Mouse (Mus musculus) megakaryocyte, embryonic 14.5 days (primary cell): ENCODE results near the gene Il12b.

ENCODE experiments used
- FLI1 ChIP-seq: IDR thresholded peaks from 2 replicates; pipeline ENCODE4 v1.6.1; 2012; ENCODE audit warnings: low read length, inconsistent platforms, mixed read lengths
- GATA1 ChIP-seq: IDR thresholded peaks from 3 replicates; pipeline ENCODE4 v1.6.1; 2012; ENCODE audit warnings: mixed read lengths, low read length, inconsistent platforms, borderline replicate concordance

DNA sequence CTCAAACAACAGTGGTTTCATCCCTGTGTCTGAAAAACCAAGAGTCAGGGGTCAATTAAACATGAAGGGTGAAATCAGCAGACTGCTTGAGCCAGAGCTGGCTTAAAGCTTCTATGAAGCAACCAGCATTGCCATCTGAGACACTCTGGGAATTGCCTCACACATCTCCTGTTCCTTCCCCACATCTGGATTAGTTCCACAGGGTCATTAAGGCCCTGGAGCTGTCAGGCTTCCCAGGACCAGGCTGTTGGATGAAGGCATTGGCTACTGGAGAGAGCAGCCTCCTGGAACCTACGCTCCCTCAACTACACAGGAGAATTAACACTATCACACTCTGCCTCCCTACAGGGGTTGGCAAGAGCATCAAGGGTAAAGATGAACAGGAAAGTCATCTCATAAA, 32.2 kb upstream of the Il12b start:
- TF ChIP-seq GATA1 (no peak), FLI1 (no peak)
